In genomic region chr10:16231821-16232220, GRCm38 (mm10) we compare ENCODE assay signal across 18 mouse cellular contexts.
DNase-seq lines count a peak whose midpoint lies in the region; ATAC-seq and TF ChIP-seq lines count a peak whose summit lies in the region.
"Had no signal": no experiment of that assay in that cellular context is flagged by ENCODE, and none has a peak within 500 bp of the region (broad histone marks: within the 10 kb centered on the region; RNA-seq: fewer than 3 reads in every experiment).

No protein-coding gene starts in this region.

- DNase-seq in forebrain, embryonic 14.5 days (ENCODE audit: low spot score): peak; percentile 52
- DNase-seq in forebrain, embryonic 10.5 days (ENCODE audit: extremely low spot score, low spot score): no peak
- peak; percentile 5 for DNase-seq in Muller cell, postnatal 12 days (ENCODE audit: inconsistent ontology term)
- peak; percentile 65 for DNase-seq in brain, embryonic 14.5 days (ENCODE audit: low read depth)
- peak; percentile 66 for DNase-seq in retina, postnatal 1 day
- no peak for DNase-seq in MN1 (ENCODE audit: low spot score)
- no peak for DNase-seq in left cerebral cortex, adult 11 months (ENCODE audit: low spot score)
- DNase-seq: adrenal gland, adult 2 months; adrenal gland, postnatal 10 days; adrenal gland, postnatal 25 days; cerebellum, adult 11-12 months; cerebellum, adult 2 months; cerebellum, adult 9-10 months; cerebellum, postnatal 25 days had no signal

- no peak overlapping the region for H3K4me2 ChIP-seq in forebrain, embryonic 14.5 days (ENCODE audit: low read length)
- H3K4me2 ChIP-seq: embryonic facial prominence, embryonic 12.5 days; forebrain, embryonic 12.5 days had no signal

- WGBS in forebrain, embryonic 14.5 days: 24% methylated on average over 2 of the region's 2 CpGs
- WGBS in forebrain, embryonic 10.5 days: 89% methylated on average over 2 of the region's 2 CpGs

- TF ChIP-seq POLR2A in brain, embryonic 14.5 days (IDR thresholded peaks at IDR 0.05; ENCODE audit: borderline replicate concordance, extremely low read depth, insufficient read depth, insufficient read length, poor library complexity, severe bottlenecking): no peak

- H3K9me3 ChIP-seq in forebrain, embryonic 14.5 days (replicated peaks; ENCODE audit: control insufficient read depth, low read length): no peaks in the 10 kb centered on the region
- no peaks in the 10 kb centered on the region for H3K9me3 ChIP-seq in forebrain, embryonic 10.5 days
- H3K9me3 ChIP-seq: embryonic facial prominence, embryonic 10.5 days; embryonic facial prominence, embryonic 12.5 days; forebrain, embryonic 12.5 days had no signal

- TF ChIP-seq CTCF in brain, embryonic 14.5 days (IDR thresholded peaks at IDR 0.05; ENCODE audit: borderline replicate concordance, extremely low read depth, insufficient read depth, insufficient read length): no peak

- no peaks in the 10 kb centered on the region for H3K4me1 ChIP-seq in forebrain, embryonic 14.5 days (ENCODE audit: control insufficient read depth, insufficient read depth, low read length)
- H3K4me1 ChIP-seq in forebrain, embryonic 10.5 days: no peaks in the 10 kb centered on the region
- H3K4me1 ChIP-seq: embryonic facial prominence, embryonic 10.5 days; embryonic facial prominence, embryonic 12.5 days; forebrain, embryonic 12.5 days had no signal

- no peak overlapping the region for H3K27ac ChIP-seq in forebrain, embryonic 14.5 days (ENCODE audit: low read depth, low read length)
- H3K27ac ChIP-seq in forebrain, embryonic 10.5 days: no peak overlapping the region
- H3K27ac ChIP-seq: embryonic facial prominence, embryonic 10.5 days; embryonic facial prominence, embryonic 12.5 days; forebrain, embryonic 12.5 days had no signal

- H3K27me3 ChIP-seq in forebrain, embryonic 14.5 days (replicated peaks; ENCODE audit: control insufficient read depth, insufficient read depth, low read length): 0 out of 2 replicates have a peak, but pooled peaks cover 3% of the 10 kb centered on the region
- H3K27me3 ChIP-seq in forebrain, embryonic 10.5 days (ENCODE audit: poor library complexity, severe bottlenecking): no peaks in the 10 kb centered on the region
- H3K27me3 ChIP-seq: embryonic facial prominence, embryonic 12.5 days; forebrain, embryonic 12.5 days had no signal

- H3K36me3 ChIP-seq in forebrain, embryonic 14.5 days (ENCODE audit: control insufficient read depth, insufficient read depth, low read length): no peaks in the 10 kb centered on the region
- no peaks in the 10 kb centered on the region for H3K36me3 ChIP-seq in forebrain, embryonic 10.5 days (replicated peaks)
- H3K36me3 ChIP-seq: embryonic facial prominence, embryonic 10.5 days; embryonic facial prominence, embryonic 12.5 days; forebrain, embryonic 12.5 days had no signal

- 0 out of 2 replicates have a peak, but pooled peaks have one; percentile 42 for ATAC-seq in forebrain, embryonic 14.5 days
- ATAC-seq: forebrain, embryonic 16.5 days had no signal

- H3K9ac ChIP-seq in forebrain, embryonic 14.5 days (ENCODE audit: low read length): no peak overlapping the region
- H3K9ac ChIP-seq: embryonic facial prominence, embryonic 12.5 days; forebrain, embryonic 12.5 days had no signal

- H3K4me3 ChIP-seq in forebrain, embryonic 14.5 days (ENCODE audit: low read depth, low read length): no peak overlapping the region
- no peak overlapping the region for H3K4me3 ChIP-seq in forebrain, embryonic 10.5 days
- H3K4me3 ChIP-seq: embryonic facial prominence, embryonic 10.5 days; embryonic facial prominence, embryonic 12.5 days; forebrain, embryonic 12.5 days had no signal

Comparison
In these comparisons a context has a peak if more than half of its experiments do, and no peak if none do; other contexts are left out.
1. DNase-seq: peak in forebrain, embryonic 14.5 days (single experiment), Muller cell, postnatal 12 days (single experiment), brain, embryonic 14.5 days (single experiment) and retina, postnatal 1 day (single experiment); none in forebrain, embryonic 10.5 days (single experiment), MN1 (single experiment) and left cerebral cortex, adult 11 months (single experiment).